Mouse (Mus musculus): ENCODE results near the gene Gna14.

DNA sequence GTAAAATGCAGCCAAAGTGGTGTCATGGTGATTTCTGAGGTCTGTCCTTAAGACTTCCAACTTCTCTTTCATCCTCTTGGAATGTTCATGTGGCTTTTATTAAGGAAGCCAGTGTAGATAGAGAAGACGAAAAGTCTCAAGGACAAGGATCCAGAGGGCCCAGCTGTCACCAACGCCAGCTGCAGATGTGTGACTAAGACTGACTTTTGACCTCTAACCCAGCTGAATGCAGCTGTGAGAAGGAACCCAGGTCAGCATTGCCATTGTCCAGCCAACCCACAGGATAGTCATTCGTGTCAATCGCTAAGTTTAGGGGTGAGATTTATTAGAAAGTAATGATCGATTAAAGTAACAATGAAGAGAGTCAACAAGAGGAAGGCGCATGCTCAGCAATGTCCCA is 32.5 kb upstream of the Gna14 start:
- TF ChIP-seq CTCF (IDR thresholded peaks at IDR 0.05 in 2 of 3, conservative IDR thresholded peaks at IDR 0.05 in 1 of 3; ENCODE audit: control insufficient read depth in 1 of 3, insufficient read depth in 1 of 3, low read depth in 2 of 3, low read length in 3 of 3, poor library complexity in 1 of 3, severe bottlenecking in 1 of 3) (no peak), BHLHE40 (IDR thresholded peaks at IDR 0.05; ENCODE audit: borderline replicate concordance, low read depth, low read length) (no peak)
